Mouse (Mus musculus) limb, embryonic 15.5 days (tissue): ENCODE measurements around the gene Sbk1. TPM values are rescaled to one million over a fixed set of nuclear protein-coding genes. Genes with fewer than 3 reads are reported as not detected.
"Not testable (repeated sequence)": the region's sequence is repeated elsewhere in the genome, so short reads cannot be mapped to it uniquely, and the experiment has no call there.

Experiments
- ATAC-seq: fragments of 200-750 bp; cut with Nextera tagmentation; 2 replicates; pipeline ENCODE4 v1.8.0; 2017; ENCODE audit warnings: low read depth, moderate TSS enrichment; ENCODE audit not compliant: insufficient number of reproducible peaks, low FRiP score, low TSS enrichment
- H3K27ac ChIP-seq: fragments of 300-500 bp; sonication (generic); 2 replicates; pipeline ENCODE4 v1.5.1; 2015; ENCODE audit warnings: moderate library complexity, mild to moderate bottlenecking, inconsistent platforms
- H3K27me3 ChIP-seq: fragments of 300-500 bp; sonication (generic); 2 replicates; pipeline ENCODE4 v1.6.1; 2015; ENCODE audit warnings: inconsistent platforms
- H3K36me3 ChIP-seq: fragments of 300-500 bp; sonication (generic); 2 replicates; pipeline ENCODE4 v1.6.1; 2015; ENCODE audit warnings: inconsistent platforms
- H3K4me1 ChIP-seq: fragments of 300-500 bp; sonication (generic); 2 replicates; pipeline ENCODE4 v1.6.1; 2015; ENCODE audit warnings: inconsistent platforms
- H3K4me2 ChIP-seq: fragments of 300-500 bp; sonication (generic); 2 replicates; pipeline ENCODE4 v1.6.1; 2015; ENCODE audit warnings: mild to moderate bottlenecking, inconsistent platforms
- H3K4me3 ChIP-seq: fragments of 300-500 bp; sonication (generic); 2 replicates; pipeline ENCODE4 v1.5.1; 2015; ENCODE audit warnings: mild to moderate bottlenecking, inconsistent platforms
- H3K9ac ChIP-seq: fragments of 300-500 bp; sonication (generic); 2 replicates; pipeline ENCODE4 v1.6.1; 2015; ENCODE audit warnings: inconsistent platforms
- H3K9me3 ChIP-seq: fragments of 300-500 bp; sonication (generic); 2 replicates; pipeline ENCODE4 v1.6.1; 2016; ENCODE audit warnings: inconsistent platforms
- WGBS: fragments of 180-500 bp; shearing (Covaris S2); methylation state at CpG from one replicate; pipeline ENCODE4 v1.1.7; 2015; 5-methylcytosine and 5-hydroxymethylcytosine counted together
- polyA plus RNA-seq: library from polyadenylated mRNA; unstranded; fragments of >200 nt; fragmentation: Nextera tagmentation; extraction: Ambion mirVana; gene quantifications from 2 replicates; pipeline ENCODE4 v1.2.1, GENCODE M21; 2015

The Sbk1 gene
- polyA plus RNA-seq, 1 experiment from 2014 or later = 29.0 TPM

GRCm38 (mm10) chr7:126280696-126281095, 8.3 kb downstream of the Sbk1 start:
- WGBS = 53% methylated on average over 6 of the region's 6 CpGs

GRCm38 (mm10) chr7:126281876-126282682, 9.7 kb downstream of the Sbk1 start:
- Histone ChIP-seq H3K27me3 (no peaks in the 10 kb centered on the region), H3K4me3 (no peak overlapping the region), H3K27ac (no peak overlapping the region), H3K36me3 (peaks cover 31% of the 10 kb centered on the region), H3K4me1 (peaks cover 19% of the 10 kb centered on the region), H3K9me3 (no peaks in the 10 kb centered on the region), H3K9ac (no peak overlapping the region), H3K4me2 (no peak overlapping the region)
- ATAC-seq = no peak
- WGBS = 70% methylated on average over 16 of the region's 16 CpGs

More at GRCm38 (mm10) chr7:126280696-126281095, 8.3 kb downstream of the Sbk1 start:
- Histone ChIP-seq H3K27ac (no peak overlapping the region), H3K4me1 (peaks cover 28% of the 10 kb centered on the region), H3K9ac (no peak overlapping the region), H3K36me3 (peaks cover 38% of the 10 kb centered on the region), H3K9me3 (no peaks in the 10 kb centered on the region), H3K27me3 (no peaks in the 10 kb centered on the region), H3K4me2 (no peak overlapping the region), H3K4me3 (no peak overlapping the region)
- ATAC-seq = no peak

DNA sequence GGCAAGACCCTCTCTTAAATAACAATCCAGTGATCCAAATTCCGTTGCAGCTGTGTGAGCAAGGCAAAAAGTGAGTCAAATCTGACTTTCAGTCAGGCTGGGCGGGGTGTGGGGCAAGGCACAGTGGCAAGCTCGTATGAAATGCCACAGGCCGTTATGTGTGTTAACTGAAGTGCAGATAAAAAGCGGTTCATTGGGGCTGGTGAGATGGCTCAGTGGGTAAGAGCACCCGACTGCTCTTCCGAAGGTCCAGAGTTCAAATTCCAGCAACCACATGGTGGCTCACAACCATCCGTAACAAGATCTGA, 10.2 kb downstream of the Sbk1 start:
- not testable (repeated sequence) for H3K27me3 ChIP-seq, H3K9me3 ChIP-seq, H3K9ac ChIP-seq, ATAC-seq, H3K27ac ChIP-seq, H3K4me3 ChIP-seq, H3K4me2 ChIP-seq
- Histone ChIP-seq H3K36me3 (peaks cover 30% of the 10 kb centered on the region), H3K4me1 (peaks cover 16% of the 10 kb centered on the region)
- WGBS = 75% methylated on average over 8 of the region's 8 CpGs

GRCm38 (mm10) chr7:126284021-126284420, 11.6 kb downstream of the Sbk1 start:
- ATAC-seq = no peak
- H3K36me3 ChIP-seq = peaks cover 24% of the 10 kb centered on the region
- no peaks in the 10 kb centered on the region for H3K9me3 ChIP-seq
- 86% methylated on average over 5 of the region's 5 CpGs for WGBS
- H3K27me3 ChIP-seq = no peaks in the 10 kb centered on the region
- H3K4me1 ChIP-seq = peaks cover 18% of the 10 kb centered on the region
- H3K9ac ChIP-seq = no peak overlapping the region
- H3K27ac ChIP-seq = no peak overlapping the region
- no peak overlapping the region for H3K4me2 ChIP-seq
- H3K4me3 ChIP-seq = no peak overlapping the region

GRCm38 (mm10) chr7:126284441-126284840, 12.0 kb downstream of the Sbk1 start:
- no peak for ATAC-seq
- H3K4me3 ChIP-seq = no peak overlapping the region
- no peaks in the 10 kb centered on the region for H3K9me3 ChIP-seq
- H3K27me3 ChIP-seq = no peaks in the 10 kb centered on the region
- no peak overlapping the region for H3K9ac ChIP-seq
- no peak overlapping the region for H3K4me2 ChIP-seq
- H3K36me3 ChIP-seq = peaks cover 20% of the 10 kb centered on the region
- WGBS = 84% methylated on average over 4 of the region's 4 CpGs
- H3K27ac ChIP-seq = no peak overlapping the region
- H3K4me1 ChIP-seq = peaks cover 18% of the 10 kb centered on the region

DNA sequence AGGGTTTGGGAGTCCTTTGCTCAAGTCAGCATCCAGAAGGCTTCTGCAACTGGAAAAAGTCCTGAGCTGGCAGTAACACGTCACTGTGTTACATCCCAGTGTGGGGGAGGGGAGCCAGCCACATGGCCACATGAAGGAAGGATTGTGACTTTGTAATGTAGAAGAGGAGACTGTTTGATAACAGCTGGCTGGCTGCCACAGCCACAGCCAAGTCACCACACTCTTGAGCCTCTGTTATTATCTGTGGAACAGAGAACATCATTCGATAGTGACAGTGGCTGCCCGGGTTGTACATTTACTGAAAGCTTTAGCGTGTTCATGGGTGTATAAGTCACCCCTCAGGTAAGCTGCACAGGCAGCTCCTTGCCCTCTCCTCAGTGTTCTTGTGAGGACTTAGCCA, 12.4 kb downstream of the Sbk1 start:
- H3K36me3 ChIP-seq = peaks cover 21% of the 10 kb centered on the region
- WGBS = 63% methylated on average over 4 of the region's 4 CpGs
- no peak overlapping the region for H3K4me3 ChIP-seq
- H3K27me3 ChIP-seq = no peaks in the 10 kb centered on the region
- H3K9ac ChIP-seq = no peak overlapping the region
- ATAC-seq = no peak
- H3K4me2 ChIP-seq = no peak overlapping the region
- peaks cover 18% of the 10 kb centered on the region for H3K4me1 ChIP-seq
- H3K9me3 ChIP-seq = no peaks in the 10 kb centered on the region
- H3K27ac ChIP-seq = no peak overlapping the region; the same call in 1 of the 2 replicates

GRCm38 (mm10) chr7:126285293-126286211, 13.1 kb downstream of the Sbk1 start:
- no peak overlapping the region; the same call in 1 of the 2 replicates for H3K27ac ChIP-seq
- WGBS = 76% methylated on average over 12 of the region's 12 CpGs
- no peaks in the 10 kb centered on the region for H3K27me3 ChIP-seq
- no peak overlapping the region for H3K9ac ChIP-seq
- H3K4me3 ChIP-seq = no peak overlapping the region
- H3K4me2 ChIP-seq = no peak overlapping the region
- peaks cover 18% of the 10 kb centered on the region for H3K4me1 ChIP-seq
- no peak for ATAC-seq
- no peaks in the 10 kb centered on the region for H3K9me3 ChIP-seq
- peaks cover 26% of the 10 kb centered on the region for H3K36me3 ChIP-seq

GRCm38 (mm10) chr7:126286311-126286710, 13.9 kb downstream of the Sbk1 start:
- H3K9ac ChIP-seq = no peak overlapping the region
- ATAC-seq = no peak
- H3K27me3 ChIP-seq = no peaks in the 10 kb centered on the region
- no peaks in the 10 kb centered on the region for H3K9me3 ChIP-seq
- H3K4me1 ChIP-seq = peaks cover 18% of the 10 kb centered on the region
- H3K36me3 ChIP-seq = peaks cover 28% of the 10 kb centered on the region
- 79% methylated on average over 2 of the region's 2 CpGs for WGBS
- no peak overlapping the region for H3K27ac ChIP-seq
- H3K4me3 ChIP-seq = no peak overlapping the region
- H3K4me2 ChIP-seq = no peak overlapping the region

GRCm38 (mm10) chr7:126287493-126288103, 15.2 kb downstream of the Sbk1 start:
- H3K36me3 ChIP-seq = peaks cover 30% of the 10 kb centered on the region
- no peaks in the 10 kb centered on the region for H3K9me3 ChIP-seq
- H3K27me3 ChIP-seq = no peaks in the 10 kb centered on the region
- no peak for ATAC-seq
- H3K4me3 ChIP-seq = no peak overlapping the region
- peaks cover 18% of the 10 kb centered on the region for H3K4me1 ChIP-seq
- H3K4me2 ChIP-seq = no peak overlapping the region
- no peak overlapping the region for H3K27ac ChIP-seq
- WGBS = 62% methylated on average over 9 of the region's 10 CpGs
- H3K9ac ChIP-seq = no peak overlapping the region

DNA sequence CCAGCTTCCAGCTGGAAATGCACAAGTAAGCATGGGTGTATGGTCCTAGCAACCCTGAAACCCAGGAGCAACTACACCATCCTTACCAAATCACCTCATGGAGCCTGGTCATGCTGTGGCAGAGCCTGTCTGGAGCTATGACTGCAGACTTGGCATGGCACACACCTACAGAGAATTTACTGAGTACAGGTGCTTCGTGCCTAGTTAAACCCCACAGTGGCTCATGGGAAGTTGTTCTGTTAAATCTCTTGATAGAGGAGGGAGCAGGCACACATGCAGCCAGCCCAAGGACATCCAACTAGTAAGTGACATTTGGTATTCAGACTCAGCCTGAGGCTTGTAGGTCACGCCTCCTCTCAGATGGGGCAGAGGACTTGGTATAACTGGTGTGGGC, 15.7 kb downstream of the Sbk1 start:
- no peak overlapping the region for H3K9ac ChIP-seq
- H3K9me3 ChIP-seq = no peaks in the 10 kb centered on the region
- H3K27me3 ChIP-seq = no peaks in the 10 kb centered on the region
- no peak for ATAC-seq
- H3K27ac ChIP-seq = no peak overlapping the region
- WGBS = 86% methylated on average over 2 of the region's 2 CpGs
- H3K36me3 ChIP-seq = peaks cover 35% of the 10 kb centered on the region
- no peak overlapping the region for H3K4me3 ChIP-seq
- no peak overlapping the region for H3K4me2 ChIP-seq
- H3K4me1 ChIP-seq = peaks cover 18% of the 10 kb centered on the region

DNA sequence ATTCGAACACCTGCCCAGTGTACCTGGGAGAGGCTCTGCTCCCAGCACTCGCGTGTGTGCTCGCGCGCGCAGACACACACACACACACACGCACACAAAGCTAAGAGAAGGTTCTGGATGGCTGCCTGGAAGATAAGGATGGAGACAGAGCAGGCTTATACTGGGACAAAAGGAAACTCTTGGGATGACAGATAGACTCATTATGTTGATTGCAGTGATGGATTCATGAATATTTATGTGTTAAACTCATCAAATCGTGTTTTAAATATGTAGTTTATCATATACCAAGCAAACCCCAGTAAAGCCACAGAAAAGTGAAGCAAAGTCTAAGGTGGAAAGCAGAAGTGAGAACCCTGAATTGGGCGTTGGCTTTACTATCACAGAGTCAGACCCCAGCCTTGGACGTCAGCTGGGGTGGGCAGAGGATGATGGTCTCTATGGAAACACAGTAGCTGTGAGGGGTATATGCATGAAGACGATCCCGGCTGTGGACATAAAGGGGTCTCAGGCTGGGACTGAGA, 16.2 kb downstream of the Sbk1 start:
- peaks cover 40% of the 10 kb centered on the region for H3K36me3 ChIP-seq
- H3K4me1 ChIP-seq = peaks cover 18% of the 10 kb centered on the region
- 87% methylated on average over 13 of the region's 13 CpGs for WGBS
- H3K9ac ChIP-seq = no peak overlapping the region
- H3K9me3 ChIP-seq = no peaks in the 10 kb centered on the region
- H3K27me3 ChIP-seq = no peaks in the 10 kb centered on the region
- no peak overlapping the region for H3K27ac ChIP-seq
- no peak overlapping the region for H3K4me2 ChIP-seq
- H3K4me3 ChIP-seq = no peak overlapping the region
- ATAC-seq = no peak
